Mouse (Mus musculus): ENCODE data around the gene Naa16.
A peak's percentile ranks its signal among the peaks of the same experiment; 100 is the strongest.
"Not testable (repeated sequence)": the region's sequence is repeated elsewhere in the genome, so short reads cannot be mapped to it uniquely, and the experiment has no call there.

Gene Naa16

GRCm38 (mm10) chr14:79390265-79390926 is at the start of gene Naa16:
Gene Naa16 (minus strand): TSS chr14:79390778.
- DNase-seq (ENCODE audit: low read depth, low spot score): peak; percentile 95

GRCm38 (mm10) chr14:79434068-79434467 is 43.5 kb upstream of the Naa16 start:
- no peak for DNase-seq (ENCODE audit: low read depth, low spot score)

GRCm38 (mm10) chr14:79426730-79427365 is 36.3 kb upstream of the Naa16 start:
- not testable (repeated sequence) for DNase-seq (ENCODE audit: low read depth, low spot score)

- DNase-seq (ENCODE audit: low read depth, low spot score): peak; percentile 98
Measured at GRCm38 (mm10) chr14:79425979-79426729, 35.6 kb upstream of the Naa16 start, which contains the start of gene Kbtbd7. Gene Kbtbd7 (plus strand): TSS chr14:79426511.

GRCm38 (mm10) chr14:79420083-79420685 is 29.6 kb upstream of the Naa16 start:
- no peak for DNase-seq (ENCODE audit: low read depth, low spot score)

- no peak for DNase-seq (ENCODE audit: low read depth, low spot score)
Measured at GRCm38 (mm10) chr14:79413121-79413520, 22.5 kb upstream of the Naa16 start.

GRCm38 (mm10) chr14:79410662-79411061 is 20.1 kb upstream of the Naa16 start:
- DNase-seq (ENCODE audit: low read depth, low spot score): no peak

- no peak for DNase-seq (ENCODE audit: low read depth, low spot score)
Measured at GRCm38 (mm10) chr14:79409278-79409830, 18.8 kb upstream of the Naa16 start.

GRCm38 (mm10) chr14:79407641-79408040 is 17.1 kb upstream of the Naa16 start:
- no peak for DNase-seq (ENCODE audit: low read depth, low spot score)

GRCm38 (mm10) chr14:79397321-79398122 is 6.9 kb upstream of the Naa16 start, which contains the start of gene Mtrf1:
Gene Mtrf1 (plus strand): TSS chr14:79397772.
- DNase-seq (ENCODE audit: low read depth, low spot score): peak; percentile 82

GRCm38 (mm10) chr14:79394564-79394963 is 4.0 kb upstream of the Naa16 start:
- peak; percentile 84 for DNase-seq (ENCODE audit: low read depth, low spot score)

- DNase-seq (ENCODE audit: low read depth, low spot score): peak; percentile 71
Measured at GRCm38 (mm10) chr14:79393289-79393688, 2.7 kb upstream of the Naa16 start.

GRCm38 (mm10) chr14:79389438-79390264 is 927 bp downstream of the Naa16 start:
- DNase-seq (ENCODE audit: low read depth, low spot score): peak; percentile 10

GRCm38 (mm10) chr14:79388304-79388703 is 2.3 kb downstream of the Naa16 start:
- no peak for DNase-seq (ENCODE audit: low read depth, low spot score)

- DNase-seq (ENCODE audit: low read depth, low spot score): no peak
Measured at GRCm38 (mm10) chr14:79383120-79383519, 7.5 kb downstream of the Naa16 start.

- no peak for DNase-seq (ENCODE audit: low read depth, low spot score)
Measured at GRCm38 (mm10) chr14:79377041-79377440, 13.5 kb downstream of the Naa16 start.

- no peak for DNase-seq (ENCODE audit: low read depth, low spot score)
Measured at GRCm38 (mm10) chr14:79358055-79358454, 32.5 kb downstream of the Naa16 start.

- no peak for DNase-seq (ENCODE audit: low read depth, low spot score)
Measured at GRCm38 (mm10) chr14:79346384-79346783, 44.2 kb downstream of the Naa16 start.

- no peak for DNase-seq (ENCODE audit: low read depth, low spot score)
Measured at GRCm38 (mm10) chr14:79335613-79336012, 55.0 kb downstream of the Naa16 start.

- DNase-seq (ENCODE audit: low read depth, low spot score): peak; percentile 28
Measured at GRCm38 (mm10) chr14:79331936-79332335, 58.6 kb downstream of the Naa16 start.
